Comparison of ENCODE assay signal across 9 mouse cellular contexts in the genomic region with DNA sequence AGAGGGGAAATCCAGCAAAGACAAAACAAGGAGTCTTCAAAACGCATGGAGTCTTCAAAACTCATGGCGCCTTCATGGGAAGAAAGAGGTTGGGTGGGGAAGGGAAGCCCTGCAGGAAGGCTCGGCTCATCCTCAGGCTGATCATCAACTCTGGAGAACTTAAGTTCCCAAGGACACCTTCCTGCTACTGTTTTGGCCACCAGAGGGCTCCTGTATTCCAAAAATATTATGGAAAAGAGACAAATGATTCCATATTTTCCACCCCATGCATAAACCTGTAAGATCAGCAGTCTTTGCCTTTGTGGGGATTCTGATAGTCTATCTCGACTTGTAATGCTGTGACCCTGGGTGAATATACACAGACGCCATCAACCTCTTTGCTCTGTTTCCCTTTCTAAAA.
A peak's percentile ranks its signal among the peaks of the same experiment; 100 is the strongest.
DNase-seq lines count a peak whose midpoint lies in the region; ATAC-seq and TF ChIP-seq lines count a peak whose summit lies in the region.
"Had no signal": no experiment of that assay in that cellular context is flagged by ENCODE, and none has a peak within 500 bp of the region (broad histone marks: within the 10 kb centered on the region; RNA-seq: fewer than 3 reads in every experiment).

No protein-coding gene starts in this region.

- 38% methylated on average over 5 of the region's 5 CpGs for WGBS in heart, embryonic 10.5 days
- 57% methylated on average over 5 of the region's 5 CpGs for WGBS in embryonic facial prominence, embryonic 10.5 days
- 29% methylated on average over 5 of the region's 5 CpGs for WGBS in intestine, postnatal 0 days
- 55% methylated on average over 5 of the region's 5 CpGs for WGBS in liver, embryonic 14.5 days (ENCODE audit: insufficient replicate concordance)

- H3K4me3 ChIP-seq in heart, embryonic 10.5 days, result no peak overlapping the region
- no peak overlapping the region for H3K4me3 ChIP-seq in embryonic facial prominence, embryonic 10.5 days
- no peak overlapping the region for H3K4me3 ChIP-seq in intestine, postnatal 0 days (ENCODE audit: low read depth, low read length)
- H3K4me3 ChIP-seq in liver, embryonic 14.5 days (ENCODE audit: insufficient read depth in 1 of 2, low read depth in 2 of 2, low read length in 2 of 2), result no peak overlapping the region
- H3K4me3 ChIP-seq: myocyte had no signal

- no peaks in the 10 kb centered on the region for H3K9me3 ChIP-seq in heart, embryonic 10.5 days
- H3K9me3 ChIP-seq in embryonic facial prominence, embryonic 10.5 days, result no peaks in the 10 kb centered on the region
- no peaks in the 10 kb centered on the region for H3K9me3 ChIP-seq in intestine, postnatal 0 days (ENCODE audit: control insufficient read depth)
- no peaks in the 10 kb centered on the region for H3K9me3 ChIP-seq in liver, embryonic 14.5 days (ENCODE audit: control insufficient read depth, low read length)

- peak; percentile 78 for TF ChIP-seq CTCF in intestine, postnatal 0 days (IDR thresholded peaks at IDR 0.05; ENCODE audit: low read depth)
- peak; percentile 51 for TF ChIP-seq CTCF in liver, embryonic 14.5 days (IDR thresholded peaks at IDR 0.05; ENCODE audit: low read depth)

- no peaks in the 10 kb centered on the region for H3K36me3 ChIP-seq in heart, embryonic 10.5 days
- H3K36me3 ChIP-seq in embryonic facial prominence, embryonic 10.5 days (replicated peaks), result no peaks in the 10 kb centered on the region
- H3K36me3 ChIP-seq in intestine, postnatal 0 days (ENCODE audit: control insufficient read depth, insufficient read depth), result no peaks in the 10 kb centered on the region
- no peaks in the 10 kb centered on the region for H3K36me3 ChIP-seq in liver, embryonic 14.5 days (replicated peaks; ENCODE audit: control insufficient read depth, insufficient read depth, low read depth)

- intact Hi-C loops in heart, postnatal 25 days (cut with DNase I), result loop anchor here (1.0 to 2.0 kb wide), 2 partner anchors 34 to 122 kb away; partner anchors contain the start of gene Parp11

- peaks cover 46% of the 10 kb centered on the region for H3K4me1 ChIP-seq in heart, embryonic 10.5 days
- peaks cover 27% of the 10 kb centered on the region for H3K4me1 ChIP-seq in embryonic facial prominence, embryonic 10.5 days
- peaks cover 5% of the 10 kb centered on the region; the same call in 1 of the 2 replicates for H3K4me1 ChIP-seq in intestine, postnatal 0 days (replicated peaks; ENCODE audit: control insufficient read depth, insufficient read depth, low read length)
- H3K4me1 ChIP-seq in liver, embryonic 14.5 days (replicated peaks; ENCODE audit: control insufficient read depth in 2 of 2, insufficient read depth in 2 of 2, low read length in 1 of 2), result peaks cover 74 to 81% of the 10 kb centered on the region in 2 experiments

- ATAC-seq in intestine, postnatal 0 days, result no peak
- ATAC-seq in liver, embryonic 14.5 days (ENCODE audit: insufficient read depth), result no peak
- no peak for ATAC-seq in activated CD4-positive, CD25-positive, alpha-beta regulatory T cell, adult 4 months

- H3K9ac ChIP-seq in intestine, postnatal 0 days (ENCODE audit: low read depth, low read length), result no peak overlapping the region
- no peak overlapping the region for H3K9ac ChIP-seq in liver, embryonic 14.5 days (replicated peaks)

- TF ChIP-seq EP300 in liver, embryonic 14.5 days (IDR thresholded peaks at IDR 0.05; ENCODE audit: low read depth), result no peak

- no peak overlapping the region for H3K4me2 ChIP-seq in intestine, postnatal 0 days (replicated peaks; ENCODE audit: low read depth)
- no peak overlapping the region for H3K4me2 ChIP-seq in liver, embryonic 14.5 days (ENCODE audit: low read depth)

- peaks cover 8% of the 10 kb centered on the region for H3K27me3 ChIP-seq in heart, embryonic 10.5 days (ENCODE audit: insufficient read depth, poor library complexity, severe bottlenecking)
- H3K27me3 ChIP-seq in embryonic facial prominence, embryonic 10.5 days (replicated peaks; ENCODE audit: low read depth, poor library complexity, severe bottlenecking), result peaks cover 10% of the 10 kb centered on the region; the same call in 1 of the 2 replicates
- H3K27me3 ChIP-seq in intestine, postnatal 0 days (replicated peaks; ENCODE audit: control insufficient read depth, insufficient read depth, low read length), result peaks cover 7% of the 10 kb centered on the region
- H3K27me3 ChIP-seq in liver, embryonic 14.5 days (ENCODE audit: control insufficient read depth, insufficient read depth, low read length), result no peaks in the 10 kb centered on the region

- DNase-seq in heart, embryonic 10.5 days (ENCODE audit: low spot score), result no peak
- no peak for DNase-seq in heart, postnatal 25 days (ENCODE audit: low spot score)
- DNase-seq in NIH3T3 (ENCODE audit: low read depth), result peak; percentile 87
- peak; percentile 34 for DNase-seq in embryonic facial prominence, embryonic 10.5 days (ENCODE audit: low spot score)
- DNase-seq in liver, embryonic 14.5 days (ENCODE audit: low read depth in 3 of 3, low spot score in 3 of 3), result no peak
- DNase-seq in right cerebral cortex, postnatal 10 days (ENCODE audit: low spot score in 2 of 2), result peak; percentile 49 to 75

- peak overlapping the region; percentile 47; the same call in 1 of the 2 replicates for H3K27ac ChIP-seq in heart, embryonic 10.5 days
- H3K27ac ChIP-seq in embryonic facial prominence, embryonic 10.5 days (replicated peaks), result peak overlapping the region; percentile 40; the same call in 1 of the 2 replicates
- H3K27ac ChIP-seq in intestine, postnatal 0 days (ENCODE audit: low read depth, low read length), result no peak overlapping the region
- H3K27ac ChIP-seq in liver, embryonic 14.5 days, result no peak overlapping the region

Comparison
In these comparisons a context has a peak if more than half of its experiments do, and no peak if none do; other contexts are left out.
1. DNase-seq: peak in NIH3T3 (single experiment), embryonic facial prominence, embryonic 10.5 days (single experiment) and right cerebral cortex, postnatal 10 days (2 of 2); none in heart, embryonic 10.5 days (single experiment), heart, postnatal 25 days (single experiment) and liver, embryonic 14.5 days (0 of 3).
2. H3K27ac ChIP-seq: peak in heart, embryonic 10.5 days (single experiment) and embryonic facial prominence, embryonic 10.5 days (single experiment); none in intestine, postnatal 0 days (single experiment) and liver, embryonic 14.5 days (single experiment).